Comparison of ENCODE assay signal across 12 mouse cellular contexts in genomic region chr12:84407259-84407658, GRCm38 (mm10). TPM values are rescaled to one million over a fixed set of nuclear protein-coding genes. Genes with fewer than 3 reads are reported as not detected.
DNase-seq lines count a peak whose midpoint lies in the region; ATAC-seq and TF ChIP-seq lines count a peak whose summit lies in the region.
"Had no signal": no experiment of that assay in that cellular context is flagged by ENCODE, and none has a peak within 500 bp of the region (broad histone marks: within the 10 kb centered on the region; RNA-seq: fewer than 3 reads in every experiment).

No protein-coding gene starts in this region.

- no peak overlapping the region for H3K27ac ChIP-seq in gastrocnemius, adult 2 months
- no peak overlapping the region for H3K27ac ChIP-seq in liver, embryonic 15.5 days (replicated peaks)
- no peak overlapping the region for H3K27ac ChIP-seq in liver, embryonic 11.5 days (ENCODE audit: low read depth, low read length)
- H3K27ac ChIP-seq in kidney, embryonic 14.5 days (ENCODE audit: low read depth, low read length): no peak overlapping the region
- H3K27ac ChIP-seq: limb, embryonic 15.5 days had no signal

- H3K27me3 ChIP-seq in liver, embryonic 15.5 days: no peaks in the 10 kb centered on the region; the same call in 1 of the 2 replicates
- peaks cover 4% of the 10 kb centered on the region; the same call in 1 of the 2 replicates for H3K27me3 ChIP-seq in liver, embryonic 11.5 days (replicated peaks; ENCODE audit: control insufficient read depth, insufficient read depth, low read length)
- no peaks in the 10 kb centered on the region for H3K27me3 ChIP-seq in kidney, embryonic 14.5 days (ENCODE audit: control insufficient read depth, insufficient read depth, low read length)
- H3K27me3 ChIP-seq: limb, embryonic 15.5 days; neural tube, embryonic 15.5 days had no signal

- 48% methylated on average over 4 of the region's 4 CpGs for WGBS in liver, embryonic 15.5 days (ENCODE audit: insufficient replicate concordance)
- 49% methylated on average over 4 of the region's 4 CpGs for WGBS in liver, embryonic 11.5 days
- 59% methylated on average over 4 of the region's 4 CpGs for WGBS in kidney, embryonic 14.5 days

- no peak overlapping the region for H3K4me3 ChIP-seq in gastrocnemius, adult 2 months
- no peak overlapping the region for H3K4me3 ChIP-seq in liver, embryonic 15.5 days (replicated peaks)
- no peak overlapping the region for H3K4me3 ChIP-seq in liver, embryonic 11.5 days (ENCODE audit: low read depth, low read length)
- no peak overlapping the region for H3K4me3 ChIP-seq in kidney, embryonic 14.5 days (ENCODE audit: low read length)

- intact Hi-C loops in gastrocnemius, adult 2 months (cut with DNase I): no loop called here
- intact Hi-C loops in gastrocnemius, postnatal 36 days (cut with DNase I): no loop called here

- ATAC-seq in liver, embryonic 15.5 days (ENCODE audit: insufficient read depth): no peak
- no peak for ATAC-seq in liver, embryonic 11.5 days (replicated peaks; ENCODE audit: low FRiP score)
- no peak for ATAC-seq in kidney, embryonic 14.5 days (ENCODE audit: low FRiP score, low TSS enrichment)
- ATAC-seq: hindbrain, embryonic 16.5 days had no signal

- DNase-seq in gastrocnemius, adult 2 months: no peak
- no peak for DNase-seq in gastrocnemius, postnatal 36 days
- DNase-seq in liver, embryonic 11.5 days (ENCODE audit: low spot score): no peak
- DNase-seq in A20 (ENCODE audit: low read depth, low spot score): peak; percentile 21
- DNase-seq in WW6 (ENCODE audit: low read depth, low spot score): peak; percentile 18
- DNase-seq in spleen, postnatal 10 days (ENCODE audit: low spot score in 2 of 2): no peak

- no peaks in the 10 kb centered on the region for H3K36me3 ChIP-seq in liver, embryonic 15.5 days (replicated peaks)
- H3K36me3 ChIP-seq in liver, embryonic 11.5 days (ENCODE audit: control insufficient read depth, insufficient read depth, low read length): no peaks in the 10 kb centered on the region
- no peaks in the 10 kb centered on the region for H3K36me3 ChIP-seq in kidney, embryonic 14.5 days (ENCODE audit: control insufficient read depth, insufficient read depth, low read length)
- H3K36me3 ChIP-seq: limb, embryonic 15.5 days; neural tube, embryonic 15.5 days had no signal

- no peak overlapping the region for H3K9ac ChIP-seq in liver, embryonic 15.5 days
- H3K9ac ChIP-seq in liver, embryonic 11.5 days (ENCODE audit: low read depth, low read length): no peak overlapping the region
- H3K9ac ChIP-seq in kidney, embryonic 14.5 days (ENCODE audit: low read depth, low read length): no peak overlapping the region
- H3K9ac ChIP-seq: limb, embryonic 15.5 days had no signal

- H3K4me1 ChIP-seq in liver, embryonic 15.5 days (replicated peaks): peaks cover 21% of the 10 kb centered on the region
- peaks cover 7% of the 10 kb centered on the region for H3K4me1 ChIP-seq in liver, embryonic 11.5 days (replicated peaks; ENCODE audit: control insufficient read depth, insufficient read depth, low read length)
- peaks cover 4% of the 10 kb centered on the region; the same call in 1 of the 2 replicates for H3K4me1 ChIP-seq in kidney, embryonic 14.5 days (ENCODE audit: control insufficient read depth, insufficient read depth, low read length)

- H3K4me2 ChIP-seq in liver, embryonic 15.5 days: 0 out of 2 replicates have a peak overlapping the region, but pooled peaks have one; percentile 8
- no peak overlapping the region for H3K4me2 ChIP-seq in liver, embryonic 11.5 days
- no peak overlapping the region for H3K4me2 ChIP-seq in kidney, embryonic 14.5 days (replicated peaks; ENCODE audit: low read depth, low read length)

- no peaks in the 10 kb centered on the region for H3K9me3 ChIP-seq in liver, embryonic 15.5 days (replicated peaks)
- no peaks in the 10 kb centered on the region for H3K9me3 ChIP-seq in liver, embryonic 11.5 days (ENCODE audit: control insufficient read depth, low read length)
- H3K9me3 ChIP-seq in kidney, embryonic 14.5 days (ENCODE audit: control insufficient read depth, low read length): no peaks in the 10 kb centered on the region
- H3K9me3 ChIP-seq: limb, embryonic 15.5 days; neural tube, embryonic 15.5 days had no signal

- TF ChIP-seq CTCF in gastrocnemius, adult 2 months (IDR thresholded peaks at IDR 0.05): peak; percentile 10; the same call in 1 of the 2 replicates

RNA-seq across cellular contexts. Expression of gene Entpd5, which starts 1.6 kb away (rescaled TPM):
- total RNA-seq in gastrocnemius, adult 2 months (2021): 10 to 100 TPM; 12.2 to 14.4 TPM
- total RNA-seq in gastrocnemius, postnatal 36 days (2021): 10 to 100 TPM; 10.8 to 13.5 TPM
- 13.7 and 14.6 TPM in 2 replicates for polyA plus RNA-seq in liver, embryonic 15.5 days (2015; fragmentation: Nextera tagmentation; extraction: Ambion mirVana)
- polyA plus RNA-seq in liver, embryonic 11.5 days (2014; fragmentation: Nextera tagmentation; extraction: Ambion mirVana): 14.0 and 14.1 TPM in 2 replicates
- polyA plus RNA-seq in kidney, embryonic 14.5 days (2014; fragmentation: Nextera tagmentation; extraction: Ambion mirVana): 8.3 and 19.6 TPM in 2 replicates

RNA-seq across cellular contexts. Expression of gene Bbof1, which starts 1.6 kb away (rescaled TPM):
- 1 to 10 TPM; 1.0 to 1.6 TPM for total RNA-seq in gastrocnemius, adult 2 months (2021)
- total RNA-seq in gastrocnemius, postnatal 36 days (2021): 1 to 10 TPM; 1.4 to 1.7 TPM
- 0.21 and 0.26 TPM in 2 replicates for polyA plus RNA-seq in liver, embryonic 15.5 days (2015; fragmentation: Nextera tagmentation; extraction: Ambion mirVana)
- polyA plus RNA-seq in liver, embryonic 11.5 days (2014; fragmentation: Nextera tagmentation; extraction: Ambion mirVana): 1.0 TPM in 2 replicates
- polyA plus RNA-seq in kidney, embryonic 14.5 days (2014; fragmentation: Nextera tagmentation; extraction: Ambion mirVana): 1.1 and 1.9 TPM in 2 replicates
- total RNA-seq: monocyte, adult 5-6 weeks had no signal

RNA-seq across cellular contexts. Expression of gene Rnf113a2, which starts 9.7 kb away (rescaled TPM):
- 10 to 100 TPM in 1 of 2 experiments, 1 to 10 TPM in 1; 8.5 to 10.8 TPM for total RNA-seq in gastrocnemius, adult 2 months (2021)
- 1 to 10 TPM; 5.8 to 6.7 TPM for total RNA-seq in gastrocnemius, postnatal 36 days (2021)
- polyA plus RNA-seq in liver, embryonic 15.5 days (2015; fragmentation: Nextera tagmentation; extraction: Ambion mirVana): 12.2 and 12.6 TPM in 2 replicates
- polyA plus RNA-seq in liver, embryonic 11.5 days (2014; fragmentation: Nextera tagmentation; extraction: Ambion mirVana): 20.9 and 25.6 TPM in 2 replicates
- 22.1 and 27.2 TPM in 2 replicates for polyA plus RNA-seq in kidney, embryonic 14.5 days (2014; fragmentation: Nextera tagmentation; extraction: Ambion mirVana)

RNA-seq across cellular contexts. Expression of gene Aldh6a1, which starts 43.5 kb away (rescaled TPM):
- 100 to 1,000 TPM in 1 of 2 experiments, 10 to 100 TPM in 1; 93.1 to 128 TPM for total RNA-seq in gastrocnemius, adult 2 months (2021)
- total RNA-seq in gastrocnemius, postnatal 36 days (2021): 10 to 100 TPM; 70.2 to 91.6 TPM
- 33.7 and 38.1 TPM in 2 replicates for polyA plus RNA-seq in liver, embryonic 15.5 days (2015; fragmentation: Nextera tagmentation; extraction: Ambion mirVana)
- 21.5 and 25.7 TPM in 2 replicates for polyA plus RNA-seq in liver, embryonic 11.5 days (2014; fragmentation: Nextera tagmentation; extraction: Ambion mirVana)
- 25.0 and 50.2 TPM in 2 replicates for polyA plus RNA-seq in kidney, embryonic 14.5 days (2014; fragmentation: Nextera tagmentation; extraction: Ambion mirVana)

RNA-seq across cellular contexts. Expression of gene Lin52, which starts 44.0 kb away (rescaled TPM):
- total RNA-seq in gastrocnemius, adult 2 months (2021): 10 to 100 TPM in 1 of 2 experiments, 1 to 10 TPM in 1; 10.0 to 10.7 TPM
- 10 to 100 TPM in 1 of 2 experiments, 1 to 10 TPM in 1; 6.2 to 10.2 TPM for total RNA-seq in gastrocnemius, postnatal 36 days (2021)
- polyA plus RNA-seq in liver, embryonic 15.5 days (2015; fragmentation: Nextera tagmentation; extraction: Ambion mirVana): 11.9 and 13.3 TPM in 2 replicates
- 20.2 and 21.7 TPM in 2 replicates for polyA plus RNA-seq in liver, embryonic 11.5 days (2014; fragmentation: Nextera tagmentation; extraction: Ambion mirVana)
- 21.0 and 23.2 TPM in 2 replicates for polyA plus RNA-seq in kidney, embryonic 14.5 days (2014; fragmentation: Nextera tagmentation; extraction: Ambion mirVana)

Comparison
In these comparisons a context has a peak if more than half of its experiments do, and no peak if none do; other contexts are left out.
1. DNase-seq: peak in A20 (single experiment) and WW6 (single experiment); none in gastrocnemius, adult 2 months (single experiment), gastrocnemius, postnatal 36 days (0 of 2), liver, embryonic 11.5 days (single experiment) and spleen, postnatal 10 days (0 of 2).